Mouse (Mus musculus): ENCODE measurements around the gene Vipr2. TPM values are rescaled to one million over a fixed set of nuclear protein-coding genes. Genes with fewer than 3 reads are reported as not detected.

Gene Vipr2
- polyA plus RNA-seq, 1 experiment from 2014 or later: 2.2 TPM

DNA sequence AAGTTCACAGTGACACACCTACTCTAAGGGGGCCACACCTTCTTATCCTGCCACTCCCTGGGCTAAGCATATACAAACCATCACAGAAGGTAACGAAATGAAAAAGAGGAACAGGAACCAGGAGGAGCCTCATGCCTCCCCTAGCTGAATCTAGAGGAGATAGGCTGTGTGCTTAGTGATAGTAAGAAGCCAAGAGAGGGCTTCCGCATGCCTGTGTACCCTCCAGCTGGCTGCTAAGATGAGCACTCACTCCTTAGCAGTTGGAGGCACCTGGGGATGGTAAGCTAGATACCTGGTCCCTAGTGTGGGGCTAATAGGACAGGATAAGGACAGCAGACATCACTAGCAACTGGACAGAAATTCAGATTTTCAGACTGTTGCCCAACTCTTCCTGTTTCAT, 64.3 kb downstream of the Vipr2 start:
- H3K36me3 ChIP-seq: no peaks in the 10 kb centered on the region
- no peaks in the 10 kb centered on the region for H3K9me3 ChIP-seq
- no peaks in the 10 kb centered on the region for H3K4me1 ChIP-seq
- 87% methylated on average over 2 of the region's 2 CpGs for WGBS
- no peak overlapping the region for H3K9ac ChIP-seq
- H3K4me2 ChIP-seq (replicated peaks): no peak overlapping the region
- no peak overlapping the region for H3K27ac ChIP-seq
- no peak for ATAC-seq (ENCODE audit: low FRiP score, low read depth)
- H3K4me3 ChIP-seq: no peak overlapping the region
- no peaks in the 10 kb centered on the region for H3K27me3 ChIP-seq

GRCm38 (mm10) chr12:116142464-116142863, 64.9 kb downstream of the Vipr2 start:
- no peak for ATAC-seq (ENCODE audit: low FRiP score, low read depth)
- no peaks in the 10 kb centered on the region for H3K4me1 ChIP-seq
- 88% methylated on average over 3 of the region's 3 CpGs for WGBS
- H3K27me3 ChIP-seq: no peaks in the 10 kb centered on the region
- H3K4me2 ChIP-seq (replicated peaks): no peak overlapping the region
- no peak overlapping the region for H3K9ac ChIP-seq
- H3K9me3 ChIP-seq: no peaks in the 10 kb centered on the region
- H3K4me3 ChIP-seq: no peak overlapping the region
- no peak overlapping the region for H3K27ac ChIP-seq
- H3K36me3 ChIP-seq: no peaks in the 10 kb centered on the region

GRCm38 (mm10) chr12:116145246-116145645, 67.7 kb downstream of the Vipr2 start:
- 53% methylated on average over 5 of the region's 5 CpGs for WGBS
- ATAC-seq (ENCODE audit: low FRiP score, low read depth): no peak

GRCm38 (mm10) chr12:116145686-116146085, 68.2 kb downstream of the Vipr2 start:
- Histone ChIP-seq H3K27ac (no peak overlapping the region), H3K4me3 (no peak overlapping the region), H3K9me3 (no peaks in the 10 kb centered on the region), H3K27me3 (no peaks in the 10 kb centered on the region), H3K4me1 (no peaks in the 10 kb centered on the region), H3K9ac (no peak overlapping the region), H3K4me2 (replicated peaks) (no peak overlapping the region), H3K36me3 (no peaks in the 10 kb centered on the region)
- WGBS: 86% methylated on average over 1 of the region's 1 CpGs
- no peak for ATAC-seq (ENCODE audit: low FRiP score, low read depth)

More at GRCm38 (mm10) chr12:116145246-116145645, 67.7 kb downstream of the Vipr2 start:
- Histone ChIP-seq H3K27me3 (no peaks in the 10 kb centered on the region), H3K9me3 (no peaks in the 10 kb centered on the region), H3K4me1 (no peaks in the 10 kb centered on the region), H3K9ac (no peak overlapping the region), H3K36me3 (no peaks in the 10 kb centered on the region), H3K4me3 (no peak overlapping the region), H3K27ac (no peak overlapping the region), H3K4me2 (replicated peaks) (no peak overlapping the region)

DNA sequence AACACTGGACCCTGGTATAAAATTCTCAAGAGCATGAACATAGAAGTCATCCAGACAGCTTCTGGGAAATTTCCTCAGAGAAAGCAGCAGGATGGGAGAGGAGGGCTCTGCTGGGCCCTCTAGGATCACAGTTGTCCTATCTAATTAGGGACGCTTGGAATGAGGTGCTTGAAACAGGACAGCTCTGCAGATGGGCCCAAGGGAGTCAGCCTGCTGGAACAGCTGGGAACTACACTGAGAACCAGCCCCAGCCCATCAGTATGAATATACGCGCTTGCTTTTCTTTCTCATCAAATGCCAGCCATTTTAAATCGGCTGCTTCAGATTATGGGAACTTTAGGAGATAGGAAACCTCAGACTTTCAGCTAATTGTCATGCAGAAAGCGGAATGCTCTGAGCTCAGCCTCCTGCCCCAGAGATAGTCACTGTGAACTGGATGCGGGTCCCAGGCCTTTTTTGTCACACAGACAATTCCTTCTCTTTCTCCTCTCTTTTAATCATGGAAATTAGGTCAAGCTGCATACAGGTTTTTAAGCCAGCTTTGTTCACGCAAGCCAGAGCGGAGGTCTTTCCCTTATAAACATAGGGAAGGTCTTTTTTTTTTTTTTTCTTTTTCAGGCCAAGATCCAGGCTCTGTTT, 69.6 kb downstream of the Vipr2 start:
- H3K9me3 ChIP-seq: no peaks in the 10 kb centered on the region
- H3K9ac ChIP-seq: no peak overlapping the region
- H3K36me3 ChIP-seq: no peaks in the 10 kb centered on the region
- H3K27ac ChIP-seq: no peak overlapping the region
- H3K4me1 ChIP-seq: no peaks in the 10 kb centered on the region
- ATAC-seq (ENCODE audit: low FRiP score, low read depth): no peak
- no peaks in the 10 kb centered on the region for H3K27me3 ChIP-seq
- H3K4me3 ChIP-seq: no peak overlapping the region
- no peak overlapping the region for H3K4me2 ChIP-seq (replicated peaks)
- WGBS: 60% methylated on average over 8 of the region's 8 CpGs

- no peaks in the 10 kb centered on the region for H3K36me3 ChIP-seq
- no peak for ATAC-seq (ENCODE audit: low FRiP score, low read depth)
- no peak overlapping the region for H3K27ac ChIP-seq
- H3K4me1 ChIP-seq: no peaks in the 10 kb centered on the region
- no peak overlapping the region for H3K4me3 ChIP-seq
- H3K4me2 ChIP-seq (replicated peaks): no peak overlapping the region
- H3K9me3 ChIP-seq: no peaks in the 10 kb centered on the region
- H3K27me3 ChIP-seq: no peaks in the 10 kb centered on the region
- no peak overlapping the region for H3K9ac ChIP-seq
- 87% methylated on average over 9 of the region's 9 CpGs for WGBS
These were observed 75.4 kb downstream of the Vipr2 start for GRCm38 (mm10) chr12:116152866-116153428.

- Histone ChIP-seq H3K27ac (no peak overlapping the region), H3K27me3 (no peaks in the 10 kb centered on the region), H3K4me1 (no peaks in the 10 kb centered on the region), H3K36me3 (no peaks in the 10 kb centered on the region), H3K4me2 (replicated peaks) (no peak overlapping the region), H3K9me3 (no peaks in the 10 kb centered on the region), H3K9ac (no peak overlapping the region), H3K4me3 (no peak overlapping the region)
- no peak; the same call in 1 of the 2 replicates for ATAC-seq (ENCODE audit: low FRiP score, low read depth)
- WGBS: 73% methylated on average over 7 of the region's 7 CpGs
These were observed 79.4 kb downstream of the Vipr2 start for GRCm38 (mm10) chr12:116156792-116157532.

GRCm38 (mm10) chr12:116159223-116159622, 81.7 kb downstream of the Vipr2 start:
- Histone ChIP-seq H3K9me3 (no peaks in the 10 kb centered on the region), H3K36me3 (no peaks in the 10 kb centered on the region), H3K4me2 (replicated peaks) (no peak overlapping the region), H3K27me3 (no peaks in the 10 kb centered on the region), H3K27ac (no peak overlapping the region), H3K4me1 (no peaks in the 10 kb centered on the region), H3K9ac (no peak overlapping the region), H3K4me3 (no peak overlapping the region)
- 83% methylated on average over 5 of the region's 5 CpGs for WGBS
- ATAC-seq (ENCODE audit: low FRiP score, low read depth): no peak

- no peak overlapping the region for H3K4me3 ChIP-seq
- no peak overlapping the region for H3K9ac ChIP-seq
- no peaks in the 10 kb centered on the region for H3K9me3 ChIP-seq
- ATAC-seq (ENCODE audit: low FRiP score, low read depth): no peak
- no peak overlapping the region for H3K4me2 ChIP-seq (replicated peaks)
- H3K36me3 ChIP-seq: no peaks in the 10 kb centered on the region
- no peaks in the 10 kb centered on the region for H3K27me3 ChIP-seq
- 87% methylated on average over 2 of the region's 2 CpGs for WGBS
- H3K27ac ChIP-seq: no peak overlapping the region
- no peaks in the 10 kb centered on the region for H3K4me1 ChIP-seq
These were observed 82.2 kb downstream of the Vipr2 start for GRCm38 (mm10) chr12:116159695-116160094.

GRCm38 (mm10) chr12:116165368-116165767, 87.8 kb downstream of the Vipr2 start:
- Histone ChIP-seq H3K9me3 (no peaks in the 10 kb centered on the region), H3K27me3 (no peaks in the 10 kb centered on the region), H3K4me3 (no peak overlapping the region), H3K4me1 (no peaks in the 10 kb centered on the region), H3K27ac (no peak overlapping the region), H3K4me2 (replicated peaks) (no peak overlapping the region), H3K9ac (no peak overlapping the region), H3K36me3 (no peaks in the 10 kb centered on the region)
- no peak for ATAC-seq (ENCODE audit: low FRiP score, low read depth)

- WGBS: 86% methylated on average over 5 of the region's 5 CpGs
- ATAC-seq (ENCODE audit: low FRiP score, low read depth): no peak
These were observed 92.1 kb downstream of the Vipr2 start for GRCm38 (mm10) chr12:116169666-116170065.

DNA sequence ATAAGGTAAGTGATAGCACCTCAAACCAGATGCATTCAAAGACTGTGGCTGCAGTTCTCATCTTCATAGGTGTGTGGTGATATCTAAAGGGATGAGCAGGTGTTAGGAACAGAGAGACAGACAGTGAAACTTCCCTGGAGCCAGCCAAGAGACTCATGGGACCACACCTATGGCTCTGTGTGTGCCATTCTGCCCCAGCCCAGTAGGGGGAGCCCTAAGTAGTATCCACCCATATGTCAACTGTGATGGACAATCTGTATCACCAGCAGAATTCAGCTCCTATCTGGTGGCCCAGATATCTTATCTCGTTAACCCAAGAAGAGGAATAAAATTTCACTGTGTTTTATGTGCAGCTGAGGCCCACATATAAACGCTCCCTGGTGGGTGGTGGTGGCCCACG, 99.4 kb downstream of the Vipr2 start:
- no peak for ATAC-seq (ENCODE audit: low FRiP score, low read depth)
- WGBS: 91% methylated on average over 3 of the region's 3 CpGs
- no peak overlapping the region for H3K4me2 ChIP-seq (replicated peaks)
- no peak overlapping the region for H3K27ac ChIP-seq
- no peaks in the 10 kb centered on the region for H3K4me1 ChIP-seq
- H3K9ac ChIP-seq: no peak overlapping the region
- no peaks in the 10 kb centered on the region for H3K27me3 ChIP-seq
- no peaks in the 10 kb centered on the region for H3K36me3 ChIP-seq
- no peaks in the 10 kb centered on the region for H3K9me3 ChIP-seq
- no peak overlapping the region for H3K4me3 ChIP-seq

More at GRCm38 (mm10) chr12:116169666-116170065, 92.1 kb downstream of the Vipr2 start:
- Histone ChIP-seq H3K27ac (no peak overlapping the region), H3K9me3 (no peaks in the 10 kb centered on the region), H3K9ac (no peak overlapping the region), H3K27me3 (no peaks in the 10 kb centered on the region), H3K4me1 (no peaks in the 10 kb centered on the region), H3K36me3 (no peaks in the 10 kb centered on the region), H3K4me3 (no peak overlapping the region), H3K4me2 (replicated peaks) (no peak overlapping the region)

All from limb, embryonic 13.5 days (tissue).